Mouse (Mus musculus) activated CD4-positive, CD25-positive, alpha-beta regulatory T cell (primary cell): ENCODE results near the gene Stmnd1. TPM values are rescaled to one million over a fixed set of nuclear protein-coding genes. Genes with fewer than 3 reads are reported as not detected.

Source experiments
- polyA plus RNA-seq, 2 experiments: library from polyadenylated mRNA; unstranded; fragments of 100-300 nt; shearing (Covaris generic); gene quantifications; one replicate each; pipeline ENCODE4 v1.2.1; 2017

The Stmnd1 gene
- polyA plus RNA-seq, result not detected

GRCm38 (mm10) chr13:46273453-46274110 is at the start of gene Stmnd1:
TSS of gene Stmnd1 (plus strand) at chr13:46273721.

Other genes starting within 250 kb of the Stmnd1 start
- gene Rbm24, start 144.7 kb downstream of the Stmnd1 start, polyA plus RNA-seq, result under 1 TPM in 1 of 2 experiments, not detected in 1; 0.17 TPM
- gene Cap2, start 228.1 kb downstream of the Stmnd1 start, polyA plus RNA-seq, result under 1 TPM; 0.27 to 0.49 TPM